Comparison of ENCODE assay signal across 15 mouse cellular contexts in genomic region chr1:115932045-115932444, GRCm38 (mm10).
DNase-seq lines count a peak whose midpoint lies in the region; TF ChIP-seq lines count a peak whose summit lies in the region.
"Had no signal": no experiment of that assay in that cellular context is flagged by ENCODE, and none has a peak within 500 bp of the region (broad histone marks: within the 10 kb centered on the region; RNA-seq: fewer than 3 reads in every experiment).

No protein-coding gene starts in this region.

- no peak overlapping the region for H3K4me3 ChIP-seq in layer of hippocampus, adult 2 months
- H3K4me3 ChIP-seq: limb, embryonic 13.5 days; midbrain, embryonic 12.5 days had no signal

- TF ChIP-seq CTCF in layer of hippocampus, adult 2 months (conservative IDR thresholded peaks at IDR 0.05): no peak

- H3K27ac ChIP-seq in layer of hippocampus, adult 2 months: no peak overlapping the region
- H3K27ac ChIP-seq: limb, embryonic 13.5 days; midbrain, embryonic 12.5 days had no signal

- peak; percentile 1 to 3 for DNase-seq in cerebellum, postnatal 10 days
- no peak for DNase-seq in cerebellum, adult 9-11 months
- DNase-seq in layer of hippocampus, adult 11-12 months (ENCODE audit: low spot score): peak; percentile 35
- DNase-seq in layer of hippocampus, adult 2 months (ENCODE audit: low spot score in 2 of 2): no peak
- DNase-seq in Muller cell, postnatal 12 days (ENCODE audit: inconsistent ontology term): peak; percentile 43
- peak; percentile 45 for DNase-seq in layer of hippocampus, adult 9-11 months
- no peak for DNase-seq in urinary bladder, postnatal 14 days (ENCODE audit: low spot score)
- no peak for DNase-seq in cerebellum, adult 9-10 months
- DNase-seq: adrenal gland, postnatal 25 days; gastrocnemius, postnatal 36 days; kidney, adult 9 months; liver, postnatal 0 days; thymus, postnatal 14 days had no signal

Comparison
In these comparisons a context has a peak if more than half of its experiments do, and no peak if none do; other contexts are left out.
1. DNase-seq: peak in cerebellum, postnatal 10 days (2 of 2), layer of hippocampus, adult 11-12 months (single experiment), Muller cell, postnatal 12 days (single experiment) and layer of hippocampus, adult 9-11 months (single experiment); none in cerebellum, adult 9-11 months (single experiment), layer of hippocampus, adult 2 months (0 of 2), urinary bladder, postnatal 14 days (single experiment) and cerebellum, adult 9-10 months (single experiment).